Mouse (Mus musculus) heart, adult 2 months (tissue): ENCODE data around the gene Gm49353. TPM values are rescaled to one million over a fixed set of nuclear protein-coding genes. Genes with fewer than 3 reads are reported as not detected.
A peak's percentile ranks its signal among the peaks of the same experiment; 100 is the strongest.

Experiments
- DNase-seq, 2 experiments: peaks; one replicate each; pipeline ENCODE4 v3.0.0; 2021
- H3K27ac ChIP-seq: fragments of 200-600 bp; 2 replicates; pipeline ENCODE4 v1.8.1; 2022
- H3K27me3 ChIP-seq: fragments of 200-500 bp; 2 replicates; pipeline ENCODE4 v1.6.1; 2012; ENCODE audit warnings: mild to moderate bottlenecking, low read length, inconsistent platforms, mixed read lengths; ENCODE audit not compliant: control insufficient read depth, insufficient read depth
- H3K36me3 ChIP-seq: fragments of 200-500 bp; 2 replicates; pipeline ENCODE4 v1.6.1; 2012; ENCODE audit warnings: low read length, inconsistent platforms; ENCODE audit not compliant: control insufficient read depth, insufficient read depth
- H3K4me1 ChIP-seq: fragments of 200-500 bp; 2 replicates; pipeline ENCODE4 v1.6.1; 2011; ENCODE audit warnings: low read length; ENCODE audit not compliant: control insufficient read depth, insufficient read depth
- H3K4me3 ChIP-seq: fragments of 200-600 bp; 2 replicates; pipeline ENCODE4 v1.8.1; 2022
- H3K79me2 ChIP-seq: fragments of 200-500 bp; replicated peaks from 2 replicates; pipeline ENCODE4 v1.6.1; 2012; ENCODE audit warnings: mild to moderate bottlenecking, inconsistent platforms, low read length, moderate library complexity, mixed read lengths; ENCODE audit not compliant: control insufficient read depth, insufficient read depth
- H3K9ac ChIP-seq: fragments of 200-500 bp; 2 replicates; pipeline ENCODE4 v1.6.1; 2012; ENCODE audit warnings: low read depth, mild to moderate bottlenecking, control low read depth, inconsistent platforms, low read length, mixed read lengths
- CTCF ChIP-seq: fragments of 200-600 bp; IDR thresholded peaks from 2 replicates; pipeline ENCODE4 v1.8.1; 2022; ENCODE audit warnings: antibody characterized with exemption, mild to moderate bottlenecking, moderate library complexity
- EP300 ChIP-seq: fragments of 200-500 bp; IDR thresholded peaks from 2 replicates; pipeline ENCODE4 v1.6.1; 2011; ENCODE audit warnings: low read depth, low read length, control low read depth; ENCODE audit not compliant: insufficient read depth
- POLR2A ChIP-seq: fragments of 200-500 bp; IDR thresholded peaks from 2 replicates; pipeline ENCODE4 v1.6.1; 2011; ENCODE audit warnings: mild to moderate bottlenecking, low read depth, low read length, control low read depth; ENCODE audit not compliant: insufficient read depth
- WGBS: fragments of 180-500 bp; shearing (Covaris S2); methylation state at CpG from one replicate; pipeline ENCODE4 v1.1.7; 2018; 5-methylcytosine and 5-hydroxymethylcytosine counted together
- intact Hi-C: fragments of 180-260 bp; cut with DNase I; formaldehyde crosslinking; loops from one replicate; pipeline ENCODE4 v1.15.1; 2025
- polyA plus RNA-seq: library from polyadenylated mRNA; depleted of rRNA; stranded (reverse); fragments of >200 nt; gene quantifications from 2 replicates; pipeline ENCODE4 v1.2.3, GENCODE M21; 2012
- total RNA-seq, 2 experiments: library from RNA; stranded (reverse); gene quantifications; 2 replicates each; pipeline ENCODE4 v1.2.3; 2021

Gm49353 gene
- total and polyA plus RNA-seq, 3 experiments = not detected

GRCm38 (mm10) chr10:29206730-29207129, 8.0 kb downstream of the Gm49353 start:
- no peaks in the 10 kb centered on the region for H3K36me3 ChIP-seq
- no peak overlapping the region for H3K9ac ChIP-seq
- H3K4me1 ChIP-seq = no peaks in the 10 kb centered on the region
- no peak overlapping the region for H3K4me3 ChIP-seq
- no peaks in the 10 kb centered on the region for H3K79me2 ChIP-seq
- TF ChIP-seq CTCF = peak; percentile 75
- TF ChIP-seq EP300 = no peak
- TF ChIP-seq POLR2A = no peak
- no peak for DNase-seq
- intact Hi-C loops = no loop called here
- H3K27ac ChIP-seq = no peak overlapping the region
- H3K27me3 ChIP-seq = no peaks in the 10 kb centered on the region

GRCm38 (mm10) chr10:29208735-29209134, 10.0 kb downstream of the Gm49353 start:
- intact Hi-C loops = no loop called here
- TF ChIP-seq EP300 = no peak
- no peak for TF ChIP-seq POLR2A
- TF ChIP-seq CTCF = no peak

DNA sequence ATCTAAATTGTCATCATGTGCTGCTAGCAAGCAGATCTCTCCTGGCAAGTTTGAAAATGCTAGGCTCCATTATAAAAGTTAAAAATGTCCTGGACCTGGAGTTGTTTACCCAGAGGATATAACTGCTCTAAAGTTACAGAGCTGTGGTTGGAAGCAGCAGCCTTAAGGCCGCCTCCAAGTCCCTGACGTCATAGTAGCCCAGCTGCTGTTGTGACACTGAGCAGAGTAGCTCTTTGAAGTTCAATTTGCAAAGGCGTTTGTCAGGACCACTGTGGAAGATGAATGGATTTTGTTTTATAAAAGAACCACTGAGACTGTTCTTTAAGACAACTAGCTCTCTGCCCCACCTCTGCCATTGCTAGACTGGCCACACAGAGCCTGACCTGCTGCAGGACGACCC, 12.7 kb downstream of the Gm49353 start, which contains the start of gene 9330159F19Rik:
Gene 9330159F19Rik, plus strand, starts transcription at position 154 of the 400 bp plus-strand sequence.
- 15% methylated on average over 4 of the region's 4 CpGs for WGBS
- Histone ChIP-seq H3K9ac (no peak within 1 kb of the TSS), H3K79me2 (no peaks in the 10 kb centered on the region), H3K4me1 (no peaks in the 10 kb centered on the region; the same call in 1 of the 2 replicates), H3K36me3 (no peaks in the 10 kb centered on the region), H3K27ac (no peak within 1 kb of the TSS), H3K27me3 (no peaks in the 10 kb centered on the region), H3K4me3 (no peak within 1 kb of the TSS)
- DNase-seq = peak in 1 of 2 experiments; percentile 36
- TF ChIP-seq CTCF = no peak
- TF ChIP-seq EP300 = no peak
- peak; percentile 33; the same call in 1 of the 2 replicates for TF ChIP-seq POLR2A
- intact Hi-C loops = no loop called here

More at GRCm38 (mm10) chr10:29208735-29209134, 10.0 kb downstream of the Gm49353 start:
- H3K4me3 ChIP-seq = no peak overlapping the region
- H3K79me2 ChIP-seq = no peaks in the 10 kb centered on the region
- H3K36me3 ChIP-seq = no peaks in the 10 kb centered on the region
- no peaks in the 10 kb centered on the region; the same call in 1 of the 2 replicates for H3K4me1 ChIP-seq
- H3K27me3 ChIP-seq = no peaks in the 10 kb centered on the region
- WGBS = 35% methylated on average over 3 of the region's 3 CpGs
- H3K9ac ChIP-seq = no peak overlapping the region
- H3K27ac ChIP-seq = no peak overlapping the region
- DNase-seq = no peak

DNA sequence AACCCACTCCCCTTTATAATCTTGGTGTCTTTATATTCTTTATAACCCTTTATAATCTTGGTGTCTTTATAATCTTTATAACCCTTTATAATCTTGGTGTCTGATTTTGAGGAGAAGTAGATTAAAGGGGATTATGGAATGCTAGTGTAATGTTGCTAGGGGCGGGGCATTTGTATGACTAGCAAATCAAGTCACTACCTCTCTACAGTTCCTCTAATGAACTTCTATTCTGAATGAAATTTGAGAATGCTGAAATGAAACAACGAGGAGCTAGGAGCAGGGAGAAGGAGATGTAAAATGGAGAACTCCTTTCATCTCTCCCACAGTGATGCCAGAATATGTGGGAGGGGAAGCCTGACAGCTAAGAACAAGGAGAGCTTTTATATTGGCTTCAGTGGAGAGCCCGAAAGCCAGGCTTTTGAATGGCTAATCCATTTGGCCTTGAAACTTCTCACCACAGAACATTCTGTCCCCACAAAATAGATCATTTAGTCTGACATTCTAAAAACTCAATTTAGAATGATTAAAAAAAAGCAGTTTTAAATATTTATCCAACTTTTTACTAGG, 14.9 kb downstream of the Gm49353 start:
- H3K9ac ChIP-seq = no peak overlapping the region
- H3K79me2 ChIP-seq = no peaks in the 10 kb centered on the region
- H3K4me3 ChIP-seq = no peak overlapping the region
- no peak overlapping the region for H3K27ac ChIP-seq
- H3K4me1 ChIP-seq = no peaks in the 10 kb centered on the region; the same call in 1 of the 2 replicates
- H3K36me3 ChIP-seq = no peaks in the 10 kb centered on the region
- TF ChIP-seq POLR2A = no peak
- no peak for TF ChIP-seq EP300
- no peak for TF ChIP-seq CTCF
- no peaks in the 10 kb centered on the region for H3K27me3 ChIP-seq
- no peak for DNase-seq
- 53% methylated on average over 3 of the region's 3 CpGs for WGBS
- intact Hi-C loops = no loop called here

DNA sequence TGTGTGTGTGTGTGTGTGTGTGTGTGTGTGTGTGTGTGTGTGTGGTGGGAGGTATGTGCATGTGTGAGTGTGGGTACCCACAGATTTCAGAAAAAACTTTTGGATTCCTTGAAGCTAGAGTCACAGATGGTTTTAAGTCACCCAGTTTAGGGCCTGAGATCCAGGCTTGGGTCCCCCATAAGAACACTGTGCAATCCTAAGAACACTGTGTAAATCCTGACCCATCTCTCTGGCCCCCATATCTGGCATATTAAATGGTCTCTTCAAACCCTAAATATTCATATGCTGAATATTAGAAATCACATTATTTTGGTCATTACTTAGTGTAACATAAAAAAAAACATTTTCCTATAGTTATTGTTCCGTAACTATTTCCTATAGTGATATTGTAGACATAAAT, 18.2 kb downstream of the Gm49353 start:
- WGBS = 76% methylated on average over 1 of the region's 1 CpGs
- intact Hi-C loops = no loop called here
- no peak for TF ChIP-seq EP300
- no peak for TF ChIP-seq POLR2A
- no peak for TF ChIP-seq CTCF
- Histone ChIP-seq H3K9ac (no peak overlapping the region), H3K4me1 (no peaks in the 10 kb centered on the region; the same call in 1 of the 2 replicates), H3K27ac (no peak overlapping the region), H3K27me3 (no peaks in the 10 kb centered on the region), H3K4me3 (no peak overlapping the region), H3K36me3 (no peaks in the 10 kb centered on the region), H3K79me2 (no peaks in the 10 kb centered on the region)
- no peak for DNase-seq

DNA sequence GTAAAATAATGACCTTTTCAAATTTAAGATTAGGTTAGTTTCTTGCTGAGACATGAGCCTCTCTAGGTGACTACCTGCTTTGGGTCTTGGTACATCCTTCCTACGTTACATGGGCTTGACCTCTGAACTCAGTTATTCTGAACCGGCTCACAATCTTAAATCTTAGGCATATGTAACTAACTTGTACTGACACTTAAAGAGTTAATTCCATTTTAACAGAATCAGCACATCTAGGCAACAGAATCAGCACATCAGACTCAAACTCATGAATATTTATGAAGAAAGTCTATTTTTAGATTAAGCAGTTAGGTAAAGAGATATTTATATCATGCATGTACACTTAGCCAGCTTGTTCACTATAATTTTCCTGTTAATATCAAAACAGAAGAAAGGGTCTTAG, 18.7 kb downstream of the Gm49353 start:
- Histone ChIP-seq H3K79me2 (no peaks in the 10 kb centered on the region), H3K36me3 (no peaks in the 10 kb centered on the region), H3K4me3 (no peak overlapping the region), H3K27ac (no peak overlapping the region), H3K4me1 (no peaks in the 10 kb centered on the region; the same call in 1 of the 2 replicates), H3K27me3 (no peaks in the 10 kb centered on the region), H3K9ac (no peak overlapping the region)
- no peak for DNase-seq
- TF ChIP-seq CTCF (no peak), EP300 (no peak), POLR2A (no peak)
- 77% methylated on average over 2 of the region's 2 CpGs for WGBS
- intact Hi-C loops = no loop called here
